Mouse (Mus musculus): ENCODE data around the gene Sgtb. TPM values are rescaled to one million over a fixed set of nuclear protein-coding genes. Genes with fewer than 3 reads are reported as not detected.
A peak's percentile ranks its signal among the peaks of the same experiment; 100 is the strongest.

Sgtb gene
- polyA plus RNA-seq, 1 experiment: 0.47 TPM

- H3K36me3 ChIP-seq (ENCODE audit: control insufficient read depth, insufficient read depth, low read length): peaks cover 39% of the 10 kb centered on the region
- no peaks in the 10 kb centered on the region for H3K27me3 ChIP-seq (ENCODE audit: control insufficient read depth, insufficient read depth, low read length)
- no peaks in the 10 kb centered on the region for H3K4me1 ChIP-seq (ENCODE audit: control insufficient read depth, insufficient read depth, insufficient read length, low read length)
- TF ChIP-seq CTCF (IDR thresholded peaks at IDR 0.05; ENCODE audit: extremely low read depth, insufficient read length, insufficient replicate concordance, low read depth, low read length): no peak
- TF ChIP-seq POLR2A (IDR thresholded peaks at IDR 0.05; ENCODE audit: low read depth, low read length): no peak
- no peak overlapping the region for H3K4me3 ChIP-seq (ENCODE audit: low read depth, low read length)
- H3K27ac ChIP-seq (ENCODE audit: insufficient read depth, low read depth, low read length): no peak overlapping the region
- WGBS: 94% methylated on average over 5 of the region's 5 CpGs
Measured at GRCm38 (mm10) chr13:104154180-104154579, 44.6 kb downstream of the Sgtb start.

DNA sequence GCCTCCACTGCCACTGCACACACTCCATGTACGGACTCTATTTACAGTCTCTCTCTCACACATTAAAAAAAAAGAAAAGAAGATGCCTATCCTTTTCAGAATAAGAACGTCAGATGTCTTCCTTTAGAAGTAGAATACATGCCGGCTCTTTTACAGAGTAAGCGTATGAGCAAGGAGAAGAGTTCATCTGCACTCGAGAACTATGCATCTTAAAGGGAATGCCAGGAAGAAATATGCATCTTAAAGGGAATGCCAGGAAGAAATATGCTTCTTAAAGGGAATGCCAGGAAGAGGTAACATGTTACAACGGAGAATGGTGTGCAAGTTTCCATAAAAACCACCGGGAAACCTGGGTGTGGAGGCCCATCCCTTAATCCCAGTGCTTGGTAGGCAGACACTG lies 45.6 kb downstream of the Sgtb start:
- no peak overlapping the region for H3K4me3 ChIP-seq (ENCODE audit: low read depth, low read length)
- 91% methylated on average over 7 of the region's 7 CpGs for WGBS
- H3K27ac ChIP-seq (ENCODE audit: insufficient read depth, low read depth, low read length): no peak overlapping the region
- H3K36me3 ChIP-seq (ENCODE audit: control insufficient read depth, insufficient read depth, low read length): peaks cover 38% of the 10 kb centered on the region
- no peaks in the 10 kb centered on the region for H3K4me1 ChIP-seq (ENCODE audit: control insufficient read depth, insufficient read depth, insufficient read length, low read length)
- TF ChIP-seq POLR2A (IDR thresholded peaks at IDR 0.05; ENCODE audit: low read depth, low read length) (no peak), CTCF (IDR thresholded peaks at IDR 0.05; ENCODE audit: extremely low read depth, insufficient read length, insufficient replicate concordance, low read depth, low read length) (no peak)
- H3K27me3 ChIP-seq (ENCODE audit: control insufficient read depth, insufficient read depth, low read length): no peaks in the 10 kb centered on the region

DNA sequence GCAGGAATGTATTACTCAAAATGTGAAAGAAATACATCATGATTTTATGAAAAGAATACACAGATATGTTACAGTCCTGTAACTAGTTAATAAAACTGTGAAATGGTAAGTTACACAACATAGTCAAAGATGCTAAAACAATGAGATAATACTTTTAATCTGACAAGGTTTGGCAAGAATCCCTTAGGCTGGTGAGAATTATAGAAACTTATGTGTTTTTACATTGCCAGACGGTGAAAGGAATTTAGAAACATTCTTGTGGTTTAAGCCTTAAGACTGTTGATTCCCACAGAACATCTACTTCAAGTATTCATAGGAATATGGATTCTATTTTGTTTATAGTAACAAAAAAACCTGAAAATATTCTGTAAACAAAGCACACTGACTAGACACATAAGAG lies 46.1 kb downstream of the Sgtb start:
- H3K27ac ChIP-seq (ENCODE audit: insufficient read depth, low read depth, low read length): no peak overlapping the region
- H3K36me3 ChIP-seq (ENCODE audit: control insufficient read depth, insufficient read depth, low read length): peaks cover 41% of the 10 kb centered on the region
- WGBS: 79% methylated on average over 1 of the region's 1 CpGs
- H3K27me3 ChIP-seq (ENCODE audit: control insufficient read depth, insufficient read depth, low read length): no peaks in the 10 kb centered on the region
- H3K4me1 ChIP-seq (ENCODE audit: control insufficient read depth, insufficient read depth, insufficient read length, low read length): no peaks in the 10 kb centered on the region
- TF ChIP-seq POLR2A (IDR thresholded peaks at IDR 0.05; ENCODE audit: low read depth, low read length) (no peak), CTCF (IDR thresholded peaks at IDR 0.05; ENCODE audit: extremely low read depth, insufficient read length, insufficient replicate concordance, low read depth, low read length) (no peak)
- no peak overlapping the region for H3K4me3 ChIP-seq (ENCODE audit: low read depth, low read length)

DNA sequence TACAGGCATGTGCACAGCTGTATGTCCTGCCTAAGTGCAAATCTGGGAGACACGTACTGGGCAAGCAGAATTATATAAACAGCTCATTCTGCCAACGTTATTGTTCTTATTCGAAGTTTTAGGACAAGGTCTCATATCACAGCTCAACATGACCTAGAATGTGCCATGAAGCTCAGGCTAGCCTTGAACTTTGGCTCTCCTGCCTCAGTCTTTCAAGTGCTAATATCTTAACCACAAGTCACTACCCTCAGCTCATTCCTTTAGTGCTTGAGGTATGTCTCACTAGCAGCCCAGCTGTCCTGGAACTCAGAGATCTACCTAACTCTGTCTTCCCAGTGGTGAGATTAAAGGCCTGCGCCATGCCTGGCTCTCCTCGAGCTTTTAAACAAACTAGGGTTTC lies 62.2 kb downstream of the Sgtb start:
- H3K4me1 ChIP-seq (ENCODE audit: control insufficient read depth, insufficient read depth, insufficient read length, low read length): no peaks in the 10 kb centered on the region
- 82% methylated on average over 5 of the region's 5 CpGs for WGBS
- TF ChIP-seq POLR2A (IDR thresholded peaks at IDR 0.05; ENCODE audit: low read depth, low read length) (no peak), CTCF (IDR thresholded peaks at IDR 0.05; ENCODE audit: extremely low read depth, insufficient read length, insufficient replicate concordance, low read depth, low read length) (no peak)

GRCm38 (mm10) chr13:104172498-104172897 lies 63.0 kb downstream of the Sgtb start:
- no peak overlapping the region for H3K27ac ChIP-seq (ENCODE audit: insufficient read depth, low read depth, low read length)
- no peaks in the 10 kb centered on the region for H3K4me1 ChIP-seq (ENCODE audit: control insufficient read depth, insufficient read depth, insufficient read length, low read length)
- H3K27me3 ChIP-seq (ENCODE audit: control insufficient read depth, insufficient read depth, low read length): no peaks in the 10 kb centered on the region
- TF ChIP-seq POLR2A (IDR thresholded peaks at IDR 0.05; ENCODE audit: low read depth, low read length) (no peak), CTCF (IDR thresholded peaks at IDR 0.05; ENCODE audit: extremely low read depth, insufficient read length, insufficient replicate concordance, low read depth, low read length) (no peak)
- no peak overlapping the region for H3K4me3 ChIP-seq (ENCODE audit: low read depth, low read length)
- peaks cover 15% of the 10 kb centered on the region for H3K36me3 ChIP-seq (ENCODE audit: control insufficient read depth, insufficient read depth, low read length)

More for the DNA sequence above, 62.2 kb downstream of the Sgtb start:
- Histone ChIP-seq H3K27me3 (ENCODE audit: control insufficient read depth, insufficient read depth, low read length) (no peaks in the 10 kb centered on the region), H3K36me3 (ENCODE audit: control insufficient read depth, insufficient read depth, low read length) (peaks cover 19% of the 10 kb centered on the region), H3K27ac (ENCODE audit: insufficient read depth, low read depth, low read length) (no peak overlapping the region), H3K4me3 (ENCODE audit: low read depth, low read length) (no peak overlapping the region)

GRCm38 (mm10) chr13:104176874-104177273 lies 67.3 kb downstream of the Sgtb start:
- Histone ChIP-seq H3K4me3 (ENCODE audit: low read depth, low read length) (no peak overlapping the region), H3K27ac (ENCODE audit: insufficient read depth, low read depth, low read length) (no peak overlapping the region), H3K36me3 (ENCODE audit: control insufficient read depth, insufficient read depth, low read length) (peaks cover 7% of the 10 kb centered on the region), H3K4me1 (ENCODE audit: control insufficient read depth, insufficient read depth, insufficient read length, low read length) (no peaks in the 10 kb centered on the region), H3K27me3 (ENCODE audit: control insufficient read depth, insufficient read depth, low read length) (no peaks in the 10 kb centered on the region)
- TF ChIP-seq CTCF (IDR thresholded peaks at IDR 0.05; ENCODE audit: extremely low read depth, insufficient read length, insufficient replicate concordance, low read depth, low read length): no peak
- no peak for TF ChIP-seq POLR2A (IDR thresholded peaks at IDR 0.05; ENCODE audit: low read depth, low read length)
- WGBS: 20% methylated on average over 3 of the region's 3 CpGs

DNA sequence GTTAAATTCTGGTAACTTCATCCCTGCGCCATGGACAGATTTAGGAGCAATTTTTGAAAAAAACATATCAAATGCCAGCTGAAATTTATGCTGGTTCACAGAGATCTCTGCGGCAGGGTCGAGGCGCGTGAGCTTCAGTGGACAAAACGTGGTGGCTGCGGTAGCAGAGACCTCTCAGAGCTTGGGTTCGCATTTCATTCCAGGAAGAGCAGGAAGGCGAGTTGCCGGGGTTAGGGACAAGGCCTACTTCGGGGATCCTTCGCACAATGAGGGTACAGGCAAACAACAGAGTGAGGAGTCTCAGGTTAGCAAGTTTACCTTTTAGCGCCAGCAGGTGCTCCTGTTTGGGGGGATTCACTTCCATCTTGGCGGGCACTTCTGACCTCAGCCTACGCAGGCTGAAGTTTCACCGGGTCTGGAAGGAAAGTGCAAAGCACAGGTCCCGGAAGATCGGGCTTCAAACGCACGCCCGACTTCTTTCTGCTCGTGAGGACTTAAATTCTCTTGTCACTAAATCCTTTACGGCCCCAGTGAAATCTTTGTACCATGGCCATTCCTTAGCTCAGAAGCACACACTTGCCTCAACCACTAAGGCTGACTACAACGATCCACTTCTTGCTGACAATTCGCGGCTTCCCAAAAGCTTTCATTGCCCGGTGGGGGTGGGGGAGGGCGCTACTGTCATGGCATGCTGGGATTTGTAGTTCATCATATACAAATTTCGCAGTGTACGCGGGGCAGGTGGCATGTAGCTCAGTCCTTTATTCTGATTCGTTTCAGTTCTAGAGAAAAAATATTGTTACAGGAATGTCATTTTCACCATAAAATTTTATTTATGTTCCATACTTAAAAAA lies 68.5 kb downstream of the Sgtb start, which contains the start of gene Trappc13:
TSS of gene Trappc13 (minus strand) at position 674 of the 854 bp plus-strand sequence.
- no peaks in the 10 kb centered on the region for H3K4me1 ChIP-seq (ENCODE audit: control insufficient read depth, insufficient read depth, insufficient read length, low read length)
- whole genome bisulfite sequencing: under 1% methylated on average over 32 of the region's 32 CpGs
- H3K27ac ChIP-seq (ENCODE audit: insufficient read depth, low read depth, low read length): peak within 1 kb of the TSS; percentile 72
- no peaks in the 10 kb centered on the region for H3K27me3 ChIP-seq (ENCODE audit: control insufficient read depth, insufficient read depth, low read length)
- no peak for TF ChIP-seq CTCF (IDR thresholded peaks at IDR 0.05; ENCODE audit: extremely low read depth, insufficient read length, insufficient replicate concordance, low read depth, low read length)
- TF ChIP-seq POLR2A (IDR thresholded peaks at IDR 0.05; ENCODE audit: low read depth, low read length): no peak; the same call in 1 of the 2 replicates
- peaks cover 7% of the 10 kb centered on the region for H3K36me3 ChIP-seq (ENCODE audit: control insufficient read depth, insufficient read depth, low read length)
- H3K4me3 ChIP-seq (ENCODE audit: low read depth, low read length): peak within 1 kb of the TSS; percentile 93

Data from small intestine, adult 2 months (tissue).